Mouse (Mus musculus) c-Kit-positive CD71-negative TER-119-negative erythroid progenitor cells, embryonic 14.5 days (primary cell): Measurements from ENCODE around the gene March10.
A peak's percentile ranks its signal among the peaks of the same experiment; 100 is the strongest.

Source experiments
- DNase-seq: peaks from one replicate; pipeline ENCODE4 v3.0.0-alpha.2; 2013; ENCODE audit warnings: low read depth

March10 gene

DNA sequence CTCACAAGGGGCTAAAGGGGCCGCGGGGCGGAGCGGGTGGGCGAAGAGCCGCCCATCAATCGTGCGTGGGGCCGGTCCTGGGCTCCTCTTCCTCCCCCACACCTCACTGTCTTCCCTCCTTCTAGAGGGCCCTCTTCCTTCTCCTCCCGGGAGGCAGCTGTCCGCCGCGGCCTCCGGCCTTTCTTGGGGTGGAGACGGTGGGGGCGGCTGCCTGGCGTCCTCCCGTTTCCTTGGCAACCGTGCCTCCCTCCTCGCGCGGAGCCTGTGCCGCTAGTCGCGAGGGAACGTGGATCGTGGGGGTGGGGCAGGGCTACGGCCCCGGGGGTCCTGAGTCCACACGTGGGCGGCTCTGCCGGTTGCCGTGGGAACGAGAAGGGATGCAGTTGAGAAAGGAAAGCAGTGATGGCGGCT lies at the start of gene March10:
Gene March10, minus strand, starts transcription at position 239 of the 411 bp plus-strand sequence.
- no peak for DNase-seq

DNA sequence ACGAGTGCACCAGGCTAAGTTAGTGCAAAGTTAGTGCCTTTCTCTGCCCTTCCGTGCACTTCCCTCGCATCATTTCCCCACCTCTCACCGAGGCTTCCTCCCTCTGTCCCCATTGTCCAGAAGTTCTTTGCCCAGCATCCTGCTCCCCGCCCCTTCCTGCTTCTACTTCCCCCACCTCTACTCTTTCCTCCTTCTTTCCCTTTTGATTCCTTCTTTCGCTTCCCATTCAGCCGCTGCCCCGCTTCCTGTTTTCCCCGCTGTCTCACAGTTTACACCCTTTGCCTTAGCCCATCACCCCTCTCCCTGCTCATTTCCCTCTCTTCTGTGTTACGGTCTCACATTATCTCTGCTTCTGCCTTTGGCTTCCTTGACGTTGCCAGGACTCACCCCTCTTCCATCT lies 49.8 kb upstream of the March10 start:
- DNase-seq, result no peak

DNA sequence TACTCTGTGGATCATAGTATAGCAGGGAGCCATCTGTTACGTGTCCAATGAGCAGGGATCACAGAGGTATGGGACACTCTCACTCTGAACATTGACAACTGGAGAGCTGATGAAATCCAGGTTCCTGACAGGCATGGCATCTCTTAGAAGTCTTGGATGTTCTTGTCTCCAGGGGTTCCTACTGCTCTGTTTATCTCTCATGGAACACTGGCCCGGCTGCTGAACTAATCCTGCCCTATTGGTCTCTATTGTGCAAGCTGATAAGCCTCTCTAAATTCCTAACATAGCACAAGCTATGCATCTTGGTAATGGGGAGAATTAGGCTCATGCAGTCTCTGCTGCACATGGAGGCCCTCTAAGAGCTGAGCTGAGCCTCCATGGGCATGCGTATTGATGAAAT lies 48.5 kb upstream of the March10 start:
- no peak for DNase-seq

DNA sequence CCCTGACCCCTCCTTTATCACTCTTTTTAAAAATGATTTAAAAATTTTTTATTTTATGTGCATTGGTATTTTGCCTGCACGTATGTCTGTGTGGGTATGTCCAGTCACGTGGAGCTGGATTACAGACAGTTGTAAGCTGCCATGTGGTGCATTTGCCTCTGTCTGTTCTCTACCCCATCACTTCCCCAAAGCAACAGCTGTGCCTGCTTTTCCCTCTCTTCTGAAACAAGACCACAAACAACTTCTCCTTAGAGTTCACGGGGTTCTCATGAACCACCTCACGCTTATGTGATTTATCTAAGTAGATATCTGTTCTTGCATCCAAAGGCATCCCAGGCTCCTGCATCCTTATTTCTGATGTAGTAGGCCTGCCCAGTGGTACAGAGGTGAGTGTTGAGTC lies 45.8 kb upstream of the March10 start:
- DNase-seq, result peak; percentile 12

DNA sequence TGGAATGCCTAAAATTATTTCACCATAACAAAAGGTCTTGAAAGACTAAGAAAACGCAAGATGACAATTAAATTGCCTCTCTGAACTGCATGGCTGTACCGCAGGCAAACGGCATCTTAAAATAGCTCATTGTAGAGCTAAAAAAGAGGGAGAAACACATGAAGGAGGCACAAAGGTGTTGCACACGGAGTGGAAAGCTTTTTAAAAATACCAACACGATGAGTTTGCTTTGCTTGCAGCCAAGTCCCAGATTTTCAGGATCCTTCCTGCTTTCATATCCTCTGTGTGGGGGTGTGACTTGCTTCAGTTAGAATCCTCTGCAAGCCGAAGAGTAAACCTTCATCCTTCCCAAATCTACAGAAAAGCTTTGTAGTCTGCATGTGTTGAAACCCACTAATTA lies 41.0 kb upstream of the March10 start:
- no peak for DNase-seq

DNA sequence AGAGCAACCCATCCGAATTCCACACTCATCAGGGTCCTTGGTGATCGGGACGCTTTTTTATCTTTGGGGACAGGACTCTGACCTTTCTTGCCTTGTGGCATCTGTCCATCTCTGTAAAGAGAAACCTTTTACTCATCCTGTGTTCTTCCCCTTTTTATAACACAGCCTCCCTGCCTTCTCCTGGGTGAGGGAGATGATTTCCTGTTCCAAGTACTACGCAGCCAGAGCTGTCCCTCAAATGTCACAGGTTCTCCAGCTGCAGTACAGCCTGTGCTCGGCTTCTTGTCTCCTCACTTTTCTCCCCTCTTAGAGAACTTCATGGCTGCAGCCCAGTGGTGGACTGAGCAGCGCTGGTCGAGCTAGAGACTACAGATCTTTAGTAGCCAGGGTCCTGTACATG lies 40.1 kb upstream of the March10 start:
- DNase-seq, result no peak

DNA sequence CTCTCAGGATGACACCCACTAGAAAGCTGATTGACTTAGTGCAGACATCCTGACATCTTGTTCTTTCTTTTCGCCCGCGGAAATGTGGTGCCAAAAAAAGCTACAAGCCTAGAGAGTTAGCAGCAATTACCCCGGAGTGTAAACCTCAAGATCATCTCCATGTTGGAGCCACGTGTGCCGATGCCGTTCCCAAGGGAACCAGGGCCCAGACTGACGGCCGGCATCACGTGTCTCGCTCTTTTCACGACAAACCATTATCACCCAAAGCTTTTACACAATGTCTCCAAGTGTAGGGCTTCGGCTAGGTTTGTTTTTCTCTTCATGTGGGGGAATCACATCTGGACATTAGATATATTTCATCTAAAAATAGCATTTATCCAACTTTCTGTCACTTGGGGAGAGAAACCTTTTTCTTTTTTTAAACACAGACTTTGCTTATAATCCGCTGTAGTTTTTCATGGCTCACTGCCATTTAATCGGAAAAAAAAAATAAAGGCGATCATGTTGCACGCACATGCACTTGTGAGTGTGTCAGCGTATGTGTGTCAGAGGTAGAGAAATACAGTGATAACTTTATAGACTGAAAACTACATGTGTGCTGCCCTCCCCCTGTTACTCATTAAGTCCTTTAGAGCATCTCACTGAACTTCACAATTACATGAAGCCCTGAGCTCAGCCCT lies 39.2 kb upstream of the March10 start:
- DNase-seq, result no peak

DNA sequence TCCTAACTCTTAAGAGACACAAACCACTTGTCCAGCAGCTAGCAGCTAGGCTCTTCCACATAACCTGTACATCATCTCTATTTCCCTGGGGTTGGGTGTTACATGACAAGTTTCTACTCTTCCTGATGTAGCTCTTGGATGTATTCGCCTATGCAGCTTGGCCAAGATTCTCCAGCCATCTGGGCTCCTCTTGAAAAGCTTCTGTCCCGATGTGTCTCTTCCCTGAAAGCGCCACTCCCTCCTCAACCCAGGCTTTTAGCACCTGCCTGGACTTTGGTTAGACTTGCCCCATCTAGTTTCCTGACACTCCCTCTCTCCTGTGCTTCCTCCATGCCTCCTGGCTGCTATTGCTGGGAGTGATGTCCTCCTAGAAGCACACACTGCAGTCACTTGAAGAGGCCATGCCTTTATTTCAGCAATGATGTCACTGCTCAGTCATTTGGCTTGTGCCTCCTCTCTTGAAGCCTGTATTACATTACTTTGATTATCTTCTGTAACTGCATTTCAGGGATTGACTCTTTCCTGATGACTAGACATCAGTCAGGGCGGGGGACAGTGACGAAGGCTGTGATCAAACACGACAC lies 38.3 kb upstream of the March10 start:
- DNase-seq, result no peak

DNA sequence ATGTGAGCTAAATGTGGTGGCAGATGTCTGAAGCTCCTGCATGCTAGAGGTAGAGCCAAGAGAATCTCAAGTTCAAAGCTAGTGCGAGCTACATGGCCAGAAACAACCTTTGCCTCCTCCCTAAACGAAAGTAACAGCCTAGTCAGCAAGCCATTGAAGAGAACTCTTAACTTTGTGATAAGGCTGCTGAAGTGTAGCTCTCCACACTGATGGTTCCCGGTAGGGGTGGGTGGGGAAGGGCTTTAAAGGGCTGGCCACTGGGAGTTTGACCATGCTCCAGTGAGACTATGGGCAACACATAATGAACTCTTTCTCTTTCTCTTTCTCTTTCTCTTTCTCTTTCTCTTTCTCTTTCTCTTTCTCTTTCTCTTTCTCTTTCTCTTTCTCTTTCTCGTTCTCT lies 35.9 kb upstream of the March10 start:
- DNase-seq, result no peak

DNA sequence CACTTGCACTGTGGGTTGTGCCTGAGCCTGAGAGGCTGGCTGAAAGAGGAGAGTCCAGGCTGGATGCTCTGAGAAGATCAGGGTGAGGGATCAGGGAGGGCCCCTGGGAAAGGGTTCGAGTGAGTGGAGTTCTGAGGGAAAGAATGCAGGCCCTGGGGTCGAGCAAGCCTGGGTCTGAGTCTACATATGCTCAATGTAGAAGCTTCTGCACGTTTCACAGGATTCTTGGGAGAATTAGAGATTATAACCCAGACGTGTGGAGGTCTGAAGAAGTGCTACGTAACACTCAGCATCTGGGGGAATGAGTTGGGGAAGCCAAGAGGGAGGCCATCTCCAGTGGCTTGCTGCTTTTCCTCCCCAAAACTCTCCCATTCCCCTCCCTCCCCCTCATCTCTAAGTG lies 34.4 kb upstream of the March10 start:
- no peak for DNase-seq

DNA sequence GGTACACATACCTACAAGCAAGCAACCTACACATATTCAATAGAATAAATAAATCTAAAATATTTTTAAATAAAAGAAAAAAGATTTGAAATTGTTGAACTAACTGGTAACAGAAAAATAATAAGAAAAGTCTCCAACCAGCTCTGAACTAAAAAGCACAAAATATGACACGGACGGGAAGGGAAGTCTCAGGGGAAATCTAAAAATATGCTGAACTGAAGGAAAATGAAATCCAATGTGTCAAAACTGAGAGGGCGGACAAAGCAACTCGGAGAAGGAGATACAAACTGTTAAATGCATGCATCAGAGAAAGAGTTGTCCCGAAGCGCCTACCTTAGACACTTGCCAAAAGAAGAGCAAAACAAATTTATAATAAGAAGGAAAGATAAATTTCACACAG lies 28.9 kb upstream of the March10 start:
- DNase-seq, result no peak

DNA sequence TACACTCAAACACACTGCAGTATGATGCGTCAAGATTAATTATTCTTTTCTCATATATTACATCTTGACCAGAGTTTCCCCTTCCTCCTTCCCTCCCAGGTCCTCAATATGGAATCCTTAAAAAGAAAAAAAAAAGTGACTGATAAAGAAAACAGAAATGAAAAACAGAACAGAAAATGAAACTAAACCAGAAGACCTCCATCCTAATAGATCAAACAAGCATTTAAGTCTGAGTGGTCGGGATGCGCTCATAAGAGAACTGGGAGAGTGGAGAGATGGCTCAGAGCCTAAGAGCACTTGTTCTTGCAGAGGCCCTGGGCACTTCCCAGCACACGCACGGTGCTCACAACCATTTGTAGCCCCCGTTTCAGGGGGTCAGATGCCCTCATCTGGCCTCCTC lies 28.5 kb upstream of the March10 start:
- no peak for DNase-seq

DNA sequence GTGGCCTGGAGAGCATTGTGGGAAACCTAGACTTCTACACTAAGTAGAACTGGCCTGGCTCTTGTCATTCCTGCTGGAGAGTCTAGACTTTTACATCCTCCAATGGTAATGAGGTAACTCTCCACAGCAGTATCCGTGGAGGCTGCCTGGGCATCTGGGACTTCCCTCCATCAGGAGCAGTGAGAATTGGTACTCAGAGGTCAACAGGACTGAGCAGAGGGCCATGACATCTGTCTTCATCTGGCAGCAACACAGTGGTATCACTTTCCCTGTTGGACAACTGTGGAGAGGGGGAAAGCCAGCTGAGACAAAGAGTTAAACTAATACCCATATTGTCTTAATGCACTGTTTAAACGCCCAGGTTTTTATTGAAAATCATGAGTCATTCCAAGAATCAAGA lies 26.2 kb upstream of the March10 start:
- no peak for DNase-seq

DNA sequence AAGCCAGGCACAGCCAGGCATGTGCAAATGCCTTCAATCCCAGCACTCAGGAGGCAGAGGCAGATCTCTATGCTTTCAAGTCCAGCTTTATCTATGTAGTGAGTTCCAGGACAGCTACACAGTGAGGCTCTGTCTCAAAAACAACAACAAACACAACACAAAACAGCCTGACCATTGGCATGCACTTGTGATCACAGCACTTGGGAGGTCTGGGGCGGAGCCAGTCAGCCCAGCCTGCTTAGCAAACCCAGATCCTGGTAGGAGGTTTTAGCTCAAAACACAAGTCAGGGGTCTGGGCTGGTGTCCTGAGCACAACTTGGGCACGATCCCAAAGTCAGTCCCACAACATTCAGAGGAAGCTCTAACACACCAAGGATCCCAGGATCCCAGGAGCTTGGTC lies 18.2 kb upstream of the March10 start:
- no peak for DNase-seq

DNA sequence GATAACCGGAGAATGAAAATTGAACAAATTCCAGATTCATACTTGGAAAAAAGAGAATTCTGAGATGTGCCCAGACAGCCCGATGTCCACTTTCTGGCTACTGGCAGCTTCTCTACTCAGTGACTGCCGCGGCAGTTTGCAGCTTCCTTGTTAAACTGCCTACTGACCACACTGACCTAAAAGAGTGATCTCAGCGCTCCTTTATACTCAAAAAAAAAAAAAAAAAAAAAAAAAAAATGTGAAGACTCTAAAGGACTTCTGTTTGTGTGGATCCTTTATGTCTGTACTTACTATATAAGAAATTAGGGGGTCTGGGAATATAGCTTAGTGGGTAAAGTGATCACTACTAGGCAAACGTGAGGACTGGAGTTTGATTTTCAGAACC lies 17.8 kb upstream of the March10 start:
- no peak for DNase-seq

DNA sequence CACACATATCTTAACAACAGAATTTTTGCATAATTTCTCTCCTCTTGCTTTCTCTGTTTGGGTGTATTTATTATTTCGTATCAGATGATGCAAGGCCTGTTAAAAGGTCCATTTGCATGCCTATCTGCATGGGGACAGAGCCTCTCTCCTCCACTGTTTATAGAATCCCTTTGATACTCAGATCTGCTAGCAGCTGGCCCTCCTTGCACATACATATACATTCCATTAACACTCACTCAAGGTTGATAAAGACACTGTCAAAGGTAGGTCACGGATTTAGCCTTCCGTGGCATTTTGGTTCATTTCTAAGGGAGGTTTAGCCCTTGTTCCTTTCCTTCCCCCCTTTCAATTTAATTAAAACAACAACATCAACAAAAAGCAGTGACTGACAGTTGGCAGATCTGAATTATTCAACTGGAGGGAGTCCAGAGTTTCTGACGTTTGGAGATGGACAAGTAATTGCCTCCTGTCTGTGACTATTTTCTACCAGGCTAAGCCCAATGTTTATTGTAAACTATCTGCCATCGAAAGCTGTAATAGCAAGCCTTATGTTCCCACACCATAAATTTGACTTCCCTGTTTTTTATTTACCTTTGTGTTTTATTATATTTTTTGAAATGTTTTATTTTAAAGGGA lies 17.3 kb upstream of the March10 start:
- DNase-seq, result no peak

DNA sequence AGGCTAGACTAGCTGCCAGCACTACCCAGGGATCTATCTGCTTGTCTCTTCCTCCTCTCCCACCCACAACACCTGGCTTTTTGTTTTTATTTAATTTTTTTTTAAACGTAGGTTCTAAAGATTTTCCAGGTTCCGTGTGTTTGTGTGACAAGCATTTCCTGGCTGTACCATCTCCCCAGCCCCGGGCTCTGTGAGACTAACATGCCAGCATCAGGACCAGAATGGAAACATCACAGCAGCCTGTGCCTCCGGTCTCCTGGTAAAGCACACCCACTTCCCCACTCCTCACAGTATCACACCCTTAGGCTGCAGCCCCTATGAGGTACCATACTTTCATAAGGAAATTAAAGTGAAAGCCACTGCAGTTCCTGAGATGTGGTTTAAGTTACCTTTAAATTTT lies 16.1 kb upstream of the March10 start:
- no peak for DNase-seq

DNA sequence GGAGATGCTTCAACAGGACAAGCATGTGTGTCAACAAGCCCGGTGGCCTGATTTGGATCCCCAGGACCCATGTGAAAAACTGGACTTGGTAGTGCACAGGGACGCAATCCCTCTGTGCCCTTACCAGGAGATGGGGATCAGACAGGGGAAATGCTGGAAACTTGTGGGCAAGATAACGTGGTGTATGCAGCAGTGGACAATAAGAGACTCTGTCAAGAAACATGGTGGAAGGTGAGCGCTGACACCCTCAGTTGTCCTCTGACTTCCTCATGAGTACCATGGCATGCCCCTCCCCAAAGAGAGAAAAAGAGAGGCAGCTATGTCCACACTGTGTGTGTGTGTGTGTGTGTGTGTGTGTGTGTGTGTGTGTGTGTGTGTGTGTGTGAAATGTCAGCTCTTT lies 14.4 kb upstream of the March10 start:
- no peak for DNase-seq

DNA sequence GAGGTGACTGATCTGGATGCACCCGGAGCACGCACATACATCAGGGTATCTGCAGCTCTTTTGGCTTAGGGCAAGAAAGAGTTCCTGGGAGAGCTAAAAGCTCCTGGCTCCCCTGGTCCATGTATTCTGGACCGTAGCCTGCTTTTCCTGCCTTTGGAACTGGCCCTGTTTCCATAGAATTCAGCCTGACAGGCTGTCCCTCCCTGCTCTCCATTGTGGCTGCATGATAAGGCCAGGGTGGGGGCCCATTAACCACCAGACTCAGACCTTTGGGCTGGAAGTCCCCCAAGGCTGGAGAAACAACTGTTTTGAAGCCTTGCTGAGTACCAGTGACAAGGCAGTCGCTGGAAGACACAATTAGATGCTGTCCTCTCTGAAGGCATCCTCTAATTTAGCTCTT lies 13.0 kb upstream of the March10 start:
- no peak for DNase-seq

DNA sequence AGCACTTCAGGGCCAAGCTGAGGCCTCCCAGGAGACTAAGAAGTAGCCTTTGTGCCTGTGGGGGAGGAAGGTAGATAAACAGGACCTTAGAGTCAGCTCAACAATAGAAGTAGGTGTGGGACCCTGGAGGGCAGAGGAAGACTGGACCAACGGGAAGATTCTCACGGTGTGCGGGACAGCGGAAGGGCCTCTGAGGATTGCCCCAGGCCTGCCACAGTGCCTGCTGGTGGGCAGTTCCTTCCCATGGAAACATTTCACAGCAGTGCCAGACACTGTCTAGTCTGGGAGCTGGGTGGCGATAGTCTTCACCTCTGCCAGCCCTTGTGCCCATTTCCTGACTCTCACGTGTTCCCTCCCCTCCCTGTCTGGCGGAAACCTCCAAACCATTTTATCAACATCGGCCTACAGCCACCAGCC lies 12.6 kb upstream of the March10 start:
- DNase-seq, result no peak

DNA sequence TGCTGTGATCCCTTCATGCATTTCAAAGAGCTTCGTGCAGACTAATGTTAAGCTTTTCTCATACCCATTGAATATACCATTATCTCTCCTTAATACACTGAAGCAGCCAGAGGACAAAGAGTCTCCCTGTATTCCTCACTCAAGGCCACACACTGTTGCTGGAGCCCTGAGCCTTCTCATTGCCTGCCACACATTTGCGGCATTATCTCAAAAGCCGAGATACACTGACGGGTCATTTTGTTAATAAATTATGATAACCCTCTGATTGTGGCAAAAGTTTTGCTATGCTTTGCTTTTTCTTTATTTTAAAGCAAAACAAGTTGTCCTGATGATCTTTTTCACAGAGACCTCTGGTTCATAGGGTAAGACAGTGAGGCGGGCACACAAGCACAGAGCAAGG lies 11.9 kb upstream of the March10 start:
- DNase-seq, result no peak

DNA sequence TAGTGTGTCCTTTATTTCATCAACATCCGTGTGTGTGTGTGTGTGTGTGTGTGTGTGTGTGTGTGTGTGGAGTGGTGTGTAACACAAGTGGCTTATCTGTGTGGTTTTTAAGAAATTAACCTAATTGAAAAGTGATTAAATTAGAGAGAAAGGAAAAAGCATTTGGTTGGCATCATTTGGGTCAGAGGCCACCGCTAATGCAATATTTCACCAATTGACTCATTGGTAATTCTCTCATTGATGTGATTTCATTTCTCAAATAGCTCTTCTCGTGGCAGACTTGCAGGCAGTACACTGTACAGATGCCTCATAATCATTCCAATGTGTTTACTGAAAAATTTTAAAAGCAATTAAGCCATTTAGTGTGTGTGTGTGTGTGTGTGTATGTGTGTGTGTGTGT lies 11.3 kb upstream of the March10 start:
- DNase-seq, result no peak

DNA sequence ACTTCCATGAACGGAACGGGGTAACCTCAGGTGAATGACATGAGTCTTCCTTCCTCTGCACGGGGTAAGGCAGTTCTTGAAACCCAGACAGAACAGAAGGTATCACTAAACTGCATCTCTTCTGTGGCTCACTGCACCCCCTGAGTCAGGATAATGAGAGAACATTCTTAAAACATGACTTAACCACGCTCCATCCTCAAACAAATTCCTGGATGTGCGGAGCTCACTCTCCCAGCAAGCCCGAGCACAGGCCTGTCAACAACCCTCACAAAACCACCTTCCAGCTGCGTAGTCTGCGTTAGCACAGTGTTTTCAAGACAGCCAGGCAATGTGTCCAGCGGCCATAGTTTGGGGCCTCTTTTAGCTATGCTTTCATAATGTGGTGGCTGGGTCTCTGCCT lies 10.7 kb upstream of the March10 start:
- DNase-seq, result no peak

DNA sequence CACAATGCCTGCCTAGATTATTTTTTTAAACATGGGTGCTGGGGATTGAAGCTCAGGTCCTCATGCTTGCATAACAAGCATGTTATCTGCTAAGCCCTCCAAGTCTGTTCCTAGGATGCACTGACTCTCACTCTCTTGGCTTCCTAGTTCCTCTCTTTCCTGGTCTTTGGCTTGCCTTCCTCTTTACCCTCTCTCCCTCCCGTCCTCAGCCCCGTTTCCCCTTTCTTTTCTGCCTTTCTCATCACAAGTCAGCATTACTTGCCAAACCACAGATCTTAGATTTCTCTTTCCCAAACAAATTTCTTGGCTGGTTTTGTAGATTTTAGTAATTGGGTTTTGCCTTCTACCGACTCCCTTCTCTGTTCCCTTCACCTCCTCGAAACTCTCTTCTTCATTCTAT lies 10.2 kb upstream of the March10 start:
- no peak for DNase-seq
